Mouse (Mus musculus): ENCODE results near the gene Cabcoco1.

DNA sequence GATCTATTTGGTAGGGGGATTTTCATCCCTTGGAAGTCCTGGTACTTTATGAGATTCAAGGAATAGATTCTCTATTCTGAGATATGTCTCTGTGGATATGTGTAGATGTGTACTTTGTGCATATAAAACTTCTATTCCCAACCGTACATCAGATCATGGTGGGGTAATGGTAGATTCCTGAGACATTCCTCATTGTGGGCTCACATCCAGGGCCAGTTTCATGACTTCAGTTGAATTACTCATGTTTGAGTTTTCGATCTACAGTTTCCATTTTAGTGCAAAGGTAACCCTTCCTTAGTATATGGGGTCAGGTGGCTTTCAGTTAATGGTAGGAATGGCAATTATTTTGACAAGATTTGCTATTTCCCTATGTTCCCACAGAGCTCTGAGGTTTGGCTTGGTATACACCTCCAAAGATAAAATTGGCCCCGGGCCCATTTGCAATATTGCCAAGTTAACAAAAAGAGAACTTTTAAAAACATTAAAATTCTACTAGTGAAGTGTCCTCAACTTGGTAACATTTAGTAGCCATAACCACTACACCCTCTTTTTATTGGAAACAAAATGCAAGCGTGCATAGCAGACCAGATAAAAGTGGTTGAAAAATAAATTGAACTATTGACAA, 45.8 kb upstream of the Cabcoco1 start:
- no peak for TF ChIP-seq CTCF (conservative IDR thresholded peaks at IDR 0.05; ENCODE audit: insufficient read depth, insufficient read length, low read depth, low read length)
- no peak for TF ChIP-seq POLR2A (IDR thresholded peaks at IDR 0.05; ENCODE audit: low read depth, low read length)

Data from kidney, adult 2 months (tissue).